Mouse (Mus musculus): Measurements from ENCODE around the gene Sfpq. TPM values are rescaled to one million over a fixed set of nuclear protein-coding genes. Genes with fewer than 3 reads are reported as not detected.
"Not testable (repeated sequence)": the region's sequence is repeated elsewhere in the genome, so short reads cannot be mapped to it uniquely, and the experiment has no call there.

Gene Sfpq
- polyA plus RNA-seq, 1 experiment from 2014 or later = 75.9 TPM

DNA sequence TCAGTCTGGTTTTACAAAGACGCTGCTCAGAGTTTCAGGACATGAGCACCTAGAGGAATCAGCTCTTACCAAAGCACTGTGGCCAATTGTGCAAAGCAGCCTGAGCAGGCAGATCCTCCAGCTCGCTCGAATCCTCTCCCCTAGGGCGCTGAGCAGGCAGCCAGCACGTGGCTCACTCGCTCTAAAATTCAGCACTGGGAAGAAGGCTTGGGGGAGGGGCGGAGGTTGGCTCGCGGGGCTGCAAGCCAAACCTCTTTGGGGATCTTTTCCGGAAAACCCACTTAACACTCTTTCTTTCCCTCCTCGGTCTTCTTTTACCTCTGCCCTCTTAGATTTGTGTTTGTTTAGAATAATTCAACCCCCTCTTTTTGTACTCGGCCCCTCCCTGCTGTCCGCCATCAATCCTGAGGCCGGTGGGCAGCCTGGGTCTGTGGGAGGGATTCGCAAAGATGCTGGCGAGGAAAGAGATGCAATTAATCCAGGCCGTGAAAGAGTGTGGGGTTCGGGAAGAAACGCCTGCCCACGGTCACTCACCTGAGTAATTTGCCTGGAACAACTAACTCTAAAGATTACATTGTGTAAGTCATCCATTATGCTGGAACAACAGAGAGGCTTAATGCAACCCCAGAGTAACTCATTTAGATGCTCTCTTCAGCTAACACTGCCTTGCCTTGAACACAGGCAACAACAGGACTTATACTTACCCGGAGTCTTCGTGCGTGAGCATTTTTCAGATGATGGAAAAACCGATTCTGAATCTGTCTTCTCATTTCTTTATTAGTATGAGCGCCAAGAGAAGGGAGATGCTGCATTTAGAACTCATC, 15.8 kb upstream of the Sfpq start:
- peaks cover 14% of the 10 kb centered on the region for H3K4me1 ChIP-seq
- H3K9me3 ChIP-seq = no peaks in the 10 kb centered on the region
- peaks cover 6% of the 10 kb centered on the region; the same call in 1 of the 2 replicates for H3K27me3 ChIP-seq (ENCODE audit: insufficient read depth, poor library complexity, severe bottlenecking)
- DNase-seq (ENCODE audit: low spot score) = no peak
- no peaks in the 10 kb centered on the region for H3K36me3 ChIP-seq
- H3K27ac ChIP-seq = peak overlapping the region; percentile 78
- H3K4me3 ChIP-seq = peak overlapping the region; percentile 57
- 18% methylated on average over 25 of the region's 25 CpGs for WGBS

DNA sequence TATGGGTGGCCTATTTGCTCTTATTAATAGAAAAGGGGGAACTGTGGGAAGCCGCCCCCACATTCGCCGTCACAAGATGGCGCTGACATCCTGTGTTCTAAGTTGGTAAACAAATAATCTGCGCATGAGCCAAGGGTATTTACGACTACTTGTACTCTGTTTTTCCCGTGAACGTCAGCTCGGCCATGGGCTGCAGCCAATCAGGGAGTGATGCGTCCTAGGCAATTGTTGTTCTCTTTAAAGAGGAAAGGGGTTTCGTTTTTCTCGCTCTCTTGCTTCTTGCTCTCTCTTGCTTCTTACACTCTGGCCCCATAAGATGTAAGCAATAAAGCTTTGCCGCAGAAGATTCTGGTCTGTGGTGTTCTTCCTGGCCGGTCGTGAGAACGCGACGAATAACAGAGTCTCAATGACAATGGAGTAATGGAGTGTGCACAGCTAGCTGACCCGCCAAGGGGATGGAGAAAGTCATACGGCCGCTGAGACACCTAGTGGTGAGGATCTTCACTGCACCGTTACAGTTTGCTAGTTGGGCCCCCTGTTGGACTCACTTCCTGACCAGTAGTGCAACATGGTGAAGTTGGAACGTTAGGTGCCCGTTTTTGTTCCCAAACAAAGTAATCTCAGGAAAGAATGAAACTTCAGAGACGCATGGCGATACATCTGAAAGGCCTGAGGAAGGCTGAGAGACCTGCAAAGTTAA, 5.7 kb upstream of the Sfpq start:
- DNase-seq (ENCODE audit: low spot score) = peak; percentile 90
- peak overlapping the region; percentile 43 for H3K4me3 ChIP-seq
- WGBS = 15% methylated on average over 14 of the region's 26 CpGs
- not testable (repeated sequence) for H3K36me3 ChIP-seq; H3K9me3 ChIP-seq; H3K4me1 ChIP-seq; H3K27me3 ChIP-seq (ENCODE audit: insufficient read depth, poor library complexity, severe bottlenecking); H3K27ac ChIP-seq

DNA sequence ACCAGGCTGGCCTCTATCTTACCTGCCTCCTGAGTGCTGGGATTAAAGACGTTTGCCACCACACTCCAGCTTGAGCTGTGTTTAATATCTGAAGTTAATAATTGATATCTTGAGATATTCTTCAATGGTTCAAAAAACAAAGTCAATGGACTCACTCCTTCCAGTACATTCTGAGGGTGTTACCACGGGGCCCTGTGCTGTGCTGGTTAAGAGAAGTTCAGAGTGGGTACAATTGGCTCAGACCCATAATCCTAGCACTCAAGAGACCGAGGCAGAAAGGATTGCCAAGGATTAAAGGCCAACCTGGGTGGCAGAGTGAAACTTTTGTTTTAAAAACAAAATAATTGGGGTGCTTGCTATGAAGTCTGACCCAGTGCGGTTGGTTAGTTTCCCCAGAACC, 4.8 kb upstream of the Sfpq start:
- no peaks in the 10 kb centered on the region for H3K27me3 ChIP-seq (ENCODE audit: insufficient read depth, poor library complexity, severe bottlenecking)
- no peak overlapping the region for H3K4me3 ChIP-seq
- no peak for DNase-seq (ENCODE audit: low spot score)
- H3K4me1 ChIP-seq = no peaks in the 10 kb centered on the region
- no peaks in the 10 kb centered on the region for H3K9me3 ChIP-seq
- H3K27ac ChIP-seq = no peak overlapping the region
- H3K36me3 ChIP-seq = no peaks in the 10 kb centered on the region
- 85% methylated on average over 4 of the region's 4 CpGs for WGBS

DNA sequence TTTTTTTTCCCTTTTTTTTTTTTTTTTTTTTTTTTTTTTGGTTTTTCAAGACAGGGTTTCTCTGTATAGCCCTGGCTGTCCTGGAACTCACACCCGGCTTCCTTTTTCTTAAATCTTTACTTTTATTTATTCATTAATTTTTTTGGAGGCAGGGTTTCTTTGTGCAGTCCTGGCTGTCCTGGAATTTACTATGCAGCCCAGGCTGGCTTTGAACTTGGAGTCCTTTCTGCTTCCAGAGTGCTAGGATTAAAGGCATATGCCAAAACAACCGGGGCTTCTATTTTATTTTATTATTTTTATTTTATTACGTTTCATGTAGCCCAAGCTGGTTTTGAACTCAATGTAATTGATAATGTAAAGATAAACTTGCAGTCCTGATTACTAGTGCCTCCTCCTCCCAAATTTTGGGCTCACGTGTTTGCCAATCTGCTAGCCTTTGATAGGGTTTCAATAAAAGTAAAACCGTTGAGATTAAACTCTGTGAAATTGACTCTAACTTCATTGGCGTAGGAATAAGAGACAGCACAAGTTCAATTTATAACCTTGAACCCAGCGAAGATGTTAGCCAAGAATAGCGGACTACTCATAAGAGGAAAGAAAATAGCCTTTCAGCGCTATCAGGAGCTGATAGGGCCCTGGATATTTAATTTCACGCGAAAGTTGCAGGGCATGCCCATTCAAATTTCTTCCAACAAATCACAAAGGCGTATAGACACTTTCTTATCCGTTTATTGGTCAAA, 543 bp upstream of the Sfpq start:
- 12% methylated on average over 13 of the region's 13 CpGs for WGBS
- no peaks in the 10 kb centered on the region for H3K9me3 ChIP-seq
- H3K36me3 ChIP-seq = peaks cover 35% of the 10 kb centered on the region
- DNase-seq (ENCODE audit: low spot score) = no peak
- peak overlapping the region; percentile 77 for H3K27ac ChIP-seq
- H3K4me3 ChIP-seq = peak overlapping the region; percentile 100
- peaks cover 10% of the 10 kb centered on the region for H3K4me1 ChIP-seq
- no peaks in the 10 kb centered on the region for H3K27me3 ChIP-seq (ENCODE audit: insufficient read depth, poor library complexity, severe bottlenecking)

DNA sequence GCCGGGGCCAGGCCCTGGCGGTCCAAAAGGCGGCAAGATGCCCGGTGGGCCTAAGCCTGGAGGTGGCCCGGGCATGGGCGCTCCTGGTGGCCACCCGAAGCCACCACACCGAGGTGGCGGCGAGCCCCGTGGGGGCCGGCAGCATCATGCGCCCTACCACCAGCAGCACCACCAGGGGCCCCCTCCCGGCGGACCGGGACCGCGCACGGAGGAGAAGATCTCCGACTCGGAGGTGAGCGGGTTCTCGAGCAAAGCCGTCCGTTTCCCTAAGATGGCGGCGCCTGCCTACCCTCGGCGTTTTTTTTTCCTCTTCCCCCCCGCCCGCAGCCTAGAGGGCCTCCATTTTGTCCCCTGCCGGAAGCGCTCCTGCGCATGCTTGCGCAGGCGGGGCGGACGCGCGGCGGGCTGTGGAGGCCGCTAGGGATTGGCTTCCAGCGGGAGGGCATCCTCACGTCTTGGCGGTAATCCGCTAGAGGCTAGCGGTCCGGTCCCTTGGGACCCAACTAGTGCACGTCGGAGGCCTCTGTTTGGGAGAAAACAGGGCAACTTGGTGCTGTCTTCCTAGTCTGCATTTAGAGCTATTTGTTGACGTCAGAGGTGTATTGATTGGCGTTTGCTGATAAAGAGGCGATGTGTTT, 984 bp downstream of the Sfpq start:
- Histone ChIP-seq H3K27me3 (ENCODE audit: insufficient read depth, poor library complexity, severe bottlenecking) (no peaks in the 10 kb centered on the region), H3K27ac (peak overlapping the region; percentile 100), H3K9me3 (no peaks in the 10 kb centered on the region), H3K36me3 (peaks cover 50% of the 10 kb centered on the region), H3K4me1 (peaks cover 10% of the 10 kb centered on the region), H3K4me3 (peak overlapping the region; percentile 100)
- 0% methylated on average over 51 of the region's 53 CpGs for WGBS
- peak; percentile 95 for DNase-seq (ENCODE audit: low spot score)

DNA sequence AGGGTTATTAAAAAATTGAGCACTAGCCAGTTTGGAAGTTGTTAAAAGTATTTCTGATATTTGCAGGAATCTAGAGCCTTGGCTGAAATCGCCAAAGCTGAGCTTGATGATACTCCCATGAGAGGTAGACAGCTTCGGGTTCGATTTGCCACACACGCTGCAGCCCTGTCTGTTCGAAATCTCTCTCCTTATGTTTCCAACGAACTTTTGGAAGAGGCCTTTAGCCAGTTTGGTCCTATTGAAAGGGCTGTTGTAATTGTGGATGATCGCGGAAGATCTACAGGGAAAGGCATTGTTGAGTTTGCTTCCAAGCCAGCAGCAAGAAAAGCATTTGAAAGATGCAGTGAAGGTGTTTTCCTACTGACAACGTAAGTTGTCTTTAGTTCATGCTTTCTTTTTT, 2.1 kb downstream of the Sfpq start:
- H3K36me3 ChIP-seq = peaks cover 61% of the 10 kb centered on the region
- DNase-seq (ENCODE audit: low spot score) = no peak
- H3K27ac ChIP-seq = no peak overlapping the region; the same call in 1 of the 2 replicates
- no peaks in the 10 kb centered on the region for H3K27me3 ChIP-seq (ENCODE audit: insufficient read depth, poor library complexity, severe bottlenecking)
- 4% methylated on average over 9 of the region's 9 CpGs for WGBS
- H3K4me1 ChIP-seq = peaks cover 10% of the 10 kb centered on the region
- H3K4me3 ChIP-seq = peak overlapping the region; percentile 100
- H3K9me3 ChIP-seq = no peaks in the 10 kb centered on the region

DNA sequence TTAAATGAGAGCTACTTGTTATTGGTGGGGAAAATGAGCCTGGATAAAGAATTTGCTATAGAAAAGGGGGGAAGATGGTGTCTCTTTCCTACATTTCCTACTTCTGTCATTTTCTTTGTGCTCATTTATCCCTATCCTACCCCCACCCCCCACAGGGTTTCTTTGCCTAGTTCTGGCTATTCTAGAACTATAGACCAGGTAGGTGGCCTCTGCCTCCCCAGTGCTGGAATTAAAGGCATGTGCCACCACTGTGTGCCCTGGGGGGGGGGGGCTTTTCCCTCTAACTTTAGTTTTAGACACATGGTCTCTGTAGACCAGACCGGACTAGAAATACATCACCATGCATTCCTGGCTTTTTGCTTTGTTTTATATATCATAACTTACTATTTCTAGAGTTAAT, 3.1 kb downstream of the Sfpq start:
- Histone ChIP-seq H3K27ac (no peak overlapping the region), H3K9me3 (no peaks in the 10 kb centered on the region), H3K4me3 (peak overlapping the region; percentile 100), H3K36me3 (peaks cover 71% of the 10 kb centered on the region), H3K27me3 (ENCODE audit: insufficient read depth, poor library complexity, severe bottlenecking) (no peaks in the 10 kb centered on the region), H3K4me1 (peaks cover 10% of the 10 kb centered on the region)
- 81% methylated on average over 1 of the region's 1 CpGs for WGBS
- no peak for DNase-seq (ENCODE audit: low spot score)

DNA sequence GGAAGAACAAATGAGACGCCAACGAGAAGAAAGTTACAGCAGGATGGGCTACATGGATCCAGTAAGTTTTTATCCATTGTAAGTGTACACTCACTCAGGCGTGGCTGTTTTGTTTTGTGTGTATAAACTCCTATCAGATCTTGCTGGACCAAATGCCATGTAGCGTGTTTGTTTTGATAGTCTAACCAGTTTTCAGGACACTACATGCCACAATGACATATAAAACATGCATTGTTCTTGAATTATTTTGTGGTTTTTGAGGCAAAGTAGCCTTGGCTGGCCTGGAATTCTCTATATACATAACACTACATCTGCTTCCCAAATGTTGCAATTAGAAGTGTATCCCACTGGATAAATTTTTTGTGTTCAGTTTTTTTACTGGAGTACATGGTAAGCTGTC, 5.7 kb downstream of the Sfpq start:
- Histone ChIP-seq H3K4me3 (no peak overlapping the region), H3K36me3 (peaks cover 97% of the 10 kb centered on the region), H3K27me3 (ENCODE audit: insufficient read depth, poor library complexity, severe bottlenecking) (no peaks in the 10 kb centered on the region), H3K9me3 (no peaks in the 10 kb centered on the region), H3K4me1 (peaks cover 10% of the 10 kb centered on the region), H3K27ac (no peak overlapping the region)
- no peak for DNase-seq (ENCODE audit: low spot score)
- 88% methylated on average over 4 of the region's 4 CpGs for WGBS

DNA sequence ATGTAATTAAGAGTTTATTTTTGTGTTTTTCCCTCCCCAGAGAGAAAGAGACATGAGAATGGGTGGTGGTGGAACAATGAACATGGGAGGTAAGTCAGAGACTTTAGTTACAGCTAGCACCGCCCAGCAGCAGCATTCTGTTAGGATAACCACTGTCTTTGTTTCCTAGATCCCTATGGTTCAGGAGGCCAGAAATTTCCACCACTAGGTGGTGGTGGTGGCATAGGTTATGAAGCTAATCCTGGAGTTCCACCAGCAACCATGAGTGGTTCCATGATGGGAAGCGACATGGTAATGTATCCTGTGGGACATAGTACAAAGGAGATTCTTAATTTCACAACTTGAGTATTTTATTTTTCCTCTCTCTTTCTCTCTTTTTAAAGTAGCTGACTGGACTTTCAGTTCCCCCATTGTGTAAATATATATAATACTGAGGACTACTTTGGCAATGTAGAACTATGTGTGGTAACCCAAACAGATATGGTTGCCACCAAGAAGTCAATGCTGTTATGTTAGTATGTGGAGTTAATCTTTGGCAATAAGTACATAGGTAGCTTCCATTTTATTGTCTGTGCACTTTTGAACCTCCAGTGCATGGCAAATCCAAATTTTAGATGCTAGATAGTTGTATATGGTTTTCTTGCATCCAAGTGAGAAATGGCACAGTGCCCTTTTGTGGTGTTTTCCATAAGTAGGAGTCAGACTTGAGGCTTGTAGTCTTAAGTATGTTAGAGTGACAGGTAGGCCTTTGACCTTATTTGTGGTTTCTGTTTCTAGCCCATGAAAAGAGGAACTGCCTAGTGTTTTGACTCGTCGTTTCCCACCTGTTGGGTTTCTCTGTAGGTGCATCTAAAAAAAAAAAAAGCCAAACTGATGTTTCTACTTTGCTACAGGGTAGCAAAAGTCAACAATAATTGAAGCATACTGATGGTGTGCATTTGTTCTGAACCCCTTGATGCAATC, 6.4 kb downstream of the Sfpq start:
- Histone ChIP-seq H3K27me3 (ENCODE audit: insufficient read depth, poor library complexity, severe bottlenecking) (no peaks in the 10 kb centered on the region), H3K36me3 (peaks cover 99% of the 10 kb centered on the region), H3K4me1 (peaks cover 10% of the 10 kb centered on the region), H3K4me3 (no peak overlapping the region), H3K9me3 (no peaks in the 10 kb centered on the region), H3K27ac (no peak overlapping the region)
- DNase-seq (ENCODE audit: low spot score) = no peak
- WGBS = 80% methylated on average over 4 of the region's 4 CpGs

DNA sequence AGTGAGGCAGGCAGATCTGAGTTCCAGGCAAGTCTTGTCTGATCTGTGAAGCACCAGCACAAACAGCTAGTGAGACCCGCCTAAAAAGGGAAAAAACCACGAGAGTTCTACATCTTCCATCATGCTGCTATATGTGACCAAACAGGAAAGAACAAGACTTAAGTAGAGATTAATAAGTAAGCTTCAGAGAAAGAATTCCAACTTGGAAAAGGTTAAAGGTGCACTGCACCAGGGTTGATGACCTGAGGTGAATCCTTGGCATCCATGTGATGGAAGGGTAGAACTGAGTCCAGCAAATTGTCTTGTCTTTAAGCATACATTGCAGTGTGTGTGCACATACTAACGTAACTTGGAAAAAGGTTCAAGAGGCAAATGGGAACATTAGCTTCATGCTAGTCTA, 16.0 kb downstream of the Sfpq start:
- Histone ChIP-seq H3K4me1 (no peaks in the 10 kb centered on the region), H3K27ac (no peak overlapping the region), H3K4me3 (no peak overlapping the region), H3K36me3 (peaks cover 79% of the 10 kb centered on the region), H3K9me3 (no peaks in the 10 kb centered on the region), H3K27me3 (ENCODE audit: insufficient read depth, poor library complexity, severe bottlenecking) (no peaks in the 10 kb centered on the region)
- no peak for DNase-seq (ENCODE audit: low spot score)
- WGBS = 91% methylated on average over 3 of the region's 3 CpGs

DNA sequence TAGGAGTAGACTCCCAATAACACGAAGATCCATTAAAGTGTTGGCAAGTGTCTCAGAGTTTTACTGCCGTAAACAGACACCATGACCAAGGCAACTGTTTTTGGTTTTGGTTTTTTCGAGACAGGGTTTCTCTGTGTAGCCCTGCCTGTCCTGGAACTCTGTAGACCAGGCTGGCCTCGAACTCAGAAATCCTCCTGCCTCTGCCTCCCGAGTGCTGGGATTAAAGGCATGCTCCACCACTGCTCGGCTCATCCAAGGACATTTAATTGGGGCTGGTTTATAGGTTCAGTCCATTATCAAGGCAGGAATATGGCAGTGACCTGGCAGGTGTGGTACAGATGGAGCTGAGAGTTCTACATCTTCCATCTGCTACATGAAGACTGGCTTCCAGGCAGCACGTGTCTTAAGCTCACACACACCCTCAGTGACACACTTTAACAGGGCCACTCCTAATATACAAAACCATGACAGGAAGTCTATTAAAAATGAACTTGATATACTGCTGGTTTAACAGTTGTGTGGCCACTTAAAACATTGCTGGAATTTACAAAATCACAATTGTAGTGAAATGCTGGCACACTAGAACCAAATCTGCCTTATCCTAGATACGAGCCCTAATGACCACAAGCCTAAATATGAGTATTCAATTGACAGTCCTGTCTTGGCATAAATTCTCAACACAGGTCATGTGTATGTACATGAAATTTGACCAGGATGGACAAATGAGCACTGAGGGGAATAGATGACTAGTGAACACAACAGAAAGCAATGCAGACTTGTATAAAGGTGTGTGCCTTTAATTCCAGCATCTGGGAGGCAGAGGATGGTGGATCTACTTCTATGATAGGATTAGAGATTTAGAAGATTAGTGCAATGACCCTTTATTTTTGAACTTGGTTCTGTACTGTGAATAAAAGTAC, 17.0 kb downstream of the Sfpq start:
- H3K4me3 ChIP-seq = no peak overlapping the region
- H3K27me3 ChIP-seq (ENCODE audit: insufficient read depth, poor library complexity, severe bottlenecking) = no peaks in the 10 kb centered on the region
- peaks cover 69% of the 10 kb centered on the region for H3K36me3 ChIP-seq
- no peak for DNase-seq (ENCODE audit: low spot score)
- H3K4me1 ChIP-seq = no peaks in the 10 kb centered on the region
- H3K27ac ChIP-seq = no peak overlapping the region
- 83% methylated on average over 8 of the region's 8 CpGs for WGBS
- no peaks in the 10 kb centered on the region for H3K9me3 ChIP-seq
